Mouse (Mus musculus) heart, adult 9 months (tissue): Measurements from ENCODE around the gene Rpl9-ps6.

Experiments
- DNase-seq, 2 experiments: peaks; one replicate each; pipeline ENCODE4 v3.0.0; 2022; ENCODE audit warnings: low spot score in 2 of 2

Rpl9-ps6 gene

DNA sequence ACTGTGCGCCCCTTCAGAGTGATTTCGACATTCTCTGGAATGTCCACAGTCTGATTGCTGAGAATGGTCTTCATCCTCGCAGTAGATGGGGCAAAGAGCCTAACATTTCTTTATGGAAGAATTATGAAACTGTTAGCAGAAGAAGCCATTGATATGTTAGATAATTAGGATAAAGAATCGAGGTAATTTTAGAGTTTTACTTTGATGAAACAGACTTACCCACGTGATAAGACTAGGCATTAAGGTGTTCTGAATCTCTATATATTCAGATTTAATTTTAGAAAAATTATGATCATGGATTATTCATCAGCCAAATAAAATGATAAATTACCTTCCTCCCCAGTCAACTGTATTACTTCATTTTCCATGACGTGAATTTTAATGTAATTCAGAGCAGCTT lies at the start of gene Rpl9-ps6:
Gene Rpl9-ps6, minus strand, starts transcription at position 101 of the 400 bp plus-strand sequence.
- no peak for DNase-seq

DNA sequence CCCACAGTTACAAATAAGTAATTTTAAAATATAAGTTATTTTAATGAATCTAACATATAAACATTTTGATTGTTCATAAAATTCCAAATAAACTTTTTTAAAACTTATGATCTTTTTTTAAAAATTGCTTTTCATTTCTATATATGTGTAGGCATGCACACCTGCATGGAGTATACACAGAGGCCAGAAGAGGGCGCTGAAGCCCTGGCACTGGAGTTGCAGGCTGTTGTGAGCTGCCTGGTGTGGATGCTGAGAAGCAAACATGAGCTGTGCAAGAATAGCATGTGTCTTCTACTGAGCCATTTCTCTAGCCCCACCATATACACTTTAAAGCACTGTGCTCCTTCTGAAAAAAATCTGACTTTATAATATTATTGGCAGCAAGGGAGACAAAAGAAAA lies 46.1 kb upstream of the Rpl9-ps6 start:
- DNase-seq = no peak

DNA sequence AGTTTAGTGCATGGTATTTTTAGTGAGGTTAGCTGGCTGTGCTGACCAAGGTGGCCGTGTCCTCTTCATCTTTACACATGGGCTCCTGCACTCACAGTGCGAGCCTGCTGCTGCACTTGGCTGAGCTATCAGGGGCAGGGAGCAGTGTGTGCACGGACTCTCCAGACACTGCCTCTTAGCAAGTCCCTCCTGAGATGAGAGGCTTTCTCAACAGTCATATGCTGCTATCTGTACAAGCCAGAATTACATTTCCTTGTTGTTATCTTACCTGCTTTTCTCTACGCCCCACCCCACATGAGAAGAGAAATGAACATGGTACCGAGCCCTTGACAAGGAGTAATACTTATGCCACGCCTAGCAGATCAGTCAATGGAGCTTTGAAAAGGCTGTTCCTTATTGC lies 44.6 kb upstream of the Rpl9-ps6 start:
- no peak for DNase-seq

DNA sequence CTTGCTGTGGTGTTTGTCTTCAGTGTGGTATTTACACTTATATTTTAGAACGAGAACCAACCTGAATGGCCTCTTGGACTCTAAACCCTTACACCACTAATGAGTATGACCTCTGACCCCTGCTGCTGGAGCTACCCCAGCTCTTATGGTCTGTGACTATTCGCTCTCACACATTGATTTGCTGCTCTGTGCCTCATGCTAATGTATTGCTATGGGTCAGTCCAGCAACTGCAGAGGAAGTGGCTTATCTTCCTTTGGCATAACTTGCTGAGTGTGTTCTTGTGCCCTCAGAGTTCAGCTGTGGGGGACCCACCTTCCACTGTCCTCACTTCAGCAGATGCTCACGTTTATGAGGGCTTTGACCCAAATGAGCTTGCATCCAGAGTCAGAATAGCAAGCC lies 43.9 kb upstream of the Rpl9-ps6 start:
- DNase-seq = no peak

DNA sequence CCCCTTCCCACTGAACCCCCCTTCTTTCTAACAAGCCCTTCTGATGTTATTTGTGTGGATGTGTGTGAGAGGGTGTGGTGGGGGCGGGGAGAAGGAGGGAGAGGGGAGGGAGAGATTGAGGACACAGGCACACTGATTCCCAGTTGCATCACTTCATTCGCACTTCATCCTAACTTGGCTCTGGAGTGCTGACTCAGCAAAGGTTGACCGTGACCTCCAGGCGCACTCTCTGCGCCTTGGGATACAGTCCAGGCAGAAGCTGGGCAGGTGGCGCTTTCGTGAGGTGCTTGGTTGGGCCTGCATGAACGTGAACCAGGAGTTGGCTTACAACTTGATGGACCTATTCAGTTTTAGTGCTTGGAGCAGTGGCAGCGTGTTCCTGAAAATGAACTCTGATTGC lies 41.1 kb upstream of the Rpl9-ps6 start:
- DNase-seq = no peak

DNA sequence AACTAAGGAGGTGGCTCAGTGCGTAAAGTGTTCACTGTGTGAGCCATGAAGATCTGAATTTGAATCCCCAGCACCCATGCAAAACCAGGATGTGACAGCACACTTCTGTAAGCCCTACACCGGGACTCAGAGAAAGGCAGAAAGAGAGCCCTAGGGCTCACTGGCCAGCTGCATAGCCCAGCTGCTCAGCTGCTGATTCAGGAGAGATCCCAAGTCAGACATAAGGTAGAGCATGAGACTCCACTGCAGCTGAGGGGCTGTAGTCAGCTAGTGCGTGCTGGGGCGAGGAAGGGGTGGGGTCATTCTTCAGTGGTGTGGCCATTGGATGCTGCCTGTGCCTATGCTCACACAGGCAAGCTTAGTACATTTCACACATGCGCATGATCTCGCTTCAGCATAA lies 40.7 kb upstream of the Rpl9-ps6 start:
- no peak for DNase-seq

DNA sequence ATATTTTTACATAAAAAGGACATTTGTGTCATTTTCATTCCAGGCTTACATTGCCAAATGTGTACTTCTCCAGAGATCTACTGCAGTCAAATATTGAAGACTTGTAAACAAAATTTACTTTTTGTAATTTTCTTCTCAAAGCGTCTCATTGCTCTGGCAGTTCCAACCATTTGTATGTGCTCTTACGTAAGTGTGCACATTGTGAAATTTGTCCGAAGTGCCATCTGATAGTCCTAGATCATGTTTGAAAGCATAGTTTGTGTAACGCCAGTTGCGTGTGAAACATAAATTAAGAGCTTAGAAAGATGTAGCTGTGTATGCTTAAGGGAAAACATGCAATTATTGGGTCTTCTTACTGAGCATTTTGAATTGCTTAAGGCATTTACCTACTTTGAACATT lies 40.1 kb upstream of the Rpl9-ps6 start:
- DNase-seq = no peak

DNA sequence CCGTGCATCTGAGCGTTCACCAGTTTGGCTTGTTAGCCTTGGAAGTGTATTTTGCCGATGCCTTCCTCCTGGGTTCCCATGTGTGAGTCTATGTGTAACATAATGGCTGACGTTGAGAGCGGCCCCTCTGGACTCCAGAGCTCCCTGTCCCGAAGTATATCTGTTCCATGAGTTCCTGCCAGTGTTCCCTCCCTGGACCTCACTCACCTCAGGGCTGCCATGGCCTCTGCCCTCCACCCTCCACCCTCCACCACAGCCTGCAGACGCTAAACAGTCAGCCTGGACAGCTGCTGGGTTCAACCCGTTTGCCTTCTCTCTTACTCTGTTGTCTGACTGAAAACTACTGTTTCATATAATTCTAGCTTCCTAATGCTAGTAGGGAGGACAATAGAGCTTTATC lies 39.7 kb upstream of the Rpl9-ps6 start:
- no peak for DNase-seq

DNA sequence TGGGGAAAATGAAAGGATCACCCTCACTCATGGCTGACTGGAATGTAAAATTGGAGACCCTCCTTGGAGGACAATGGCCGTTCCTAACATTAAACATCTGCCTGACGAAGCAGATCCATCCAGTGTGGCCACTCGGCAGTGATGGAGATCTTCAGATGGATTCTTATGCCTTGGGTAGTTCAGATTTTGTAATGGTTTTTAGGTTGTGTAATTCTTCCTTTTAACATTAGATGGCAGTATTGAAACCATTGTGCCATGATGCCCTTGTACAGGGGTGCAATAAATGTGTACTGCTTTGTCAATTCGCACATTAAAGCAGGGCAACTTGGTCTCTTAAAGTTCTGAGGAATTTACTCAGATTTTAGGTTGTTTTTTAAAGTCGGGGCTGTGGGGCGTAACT lies 35.0 kb upstream of the Rpl9-ps6 start:
- no peak for DNase-seq

DNA sequence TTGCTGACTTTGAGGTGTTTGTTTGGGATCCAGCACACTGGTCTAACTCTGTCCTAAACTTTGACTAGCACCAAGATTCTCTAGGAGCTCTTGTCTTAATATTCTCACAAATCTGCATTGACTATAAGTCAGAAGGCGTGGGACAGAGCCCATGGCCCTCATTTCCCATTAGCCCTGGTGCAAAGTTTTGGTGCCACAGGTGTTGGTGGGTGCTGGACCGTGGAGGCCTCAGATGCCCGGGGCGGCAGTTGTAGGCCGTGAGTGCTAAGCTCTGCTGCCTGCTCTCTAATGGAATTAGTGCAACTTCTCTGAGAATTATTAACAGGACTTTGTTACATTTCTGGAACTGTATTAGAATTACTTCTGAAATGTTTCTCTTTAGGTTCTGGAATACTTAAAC lies 31.6 kb upstream of the Rpl9-ps6 start:
- no peak for DNase-seq

DNA sequence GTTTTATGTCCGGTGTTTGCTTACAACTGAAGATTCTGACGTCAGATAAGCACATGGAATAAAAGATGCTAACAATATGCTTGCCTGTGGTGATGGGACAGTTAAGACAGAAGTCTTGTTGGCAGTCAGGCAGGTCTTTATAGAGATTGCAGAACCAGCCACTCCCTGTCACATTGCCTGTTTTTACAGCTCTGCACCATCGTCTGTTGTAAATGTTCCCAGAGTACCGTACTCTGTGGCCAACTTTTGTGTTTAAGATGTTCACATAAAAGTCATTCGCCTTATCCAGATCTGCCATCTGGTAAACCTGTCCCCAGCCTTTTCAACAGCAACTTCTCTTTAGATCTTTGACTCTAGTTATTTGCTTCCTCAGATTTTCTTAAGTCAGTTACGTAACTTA lies 31.0 kb upstream of the Rpl9-ps6 start:
- no peak for DNase-seq

DNA sequence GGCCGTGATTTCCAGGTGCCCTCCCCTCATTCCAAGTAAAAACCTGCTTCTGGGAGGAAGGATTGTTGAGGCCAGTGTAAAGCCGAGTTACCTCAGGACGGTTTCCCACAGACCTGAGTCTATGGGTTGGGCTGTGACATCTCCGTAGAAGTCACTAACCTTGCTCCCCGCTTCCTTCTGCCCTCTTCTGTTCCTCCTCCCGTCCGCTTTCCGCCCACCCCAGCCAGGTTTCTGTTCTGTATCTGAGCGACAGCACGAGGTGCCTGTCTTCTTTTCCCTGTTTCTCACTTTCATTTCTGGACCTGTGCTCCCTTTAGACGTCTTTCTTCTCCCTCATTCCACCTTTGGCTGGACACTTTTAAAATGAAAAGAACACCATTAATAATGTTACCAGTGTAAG lies 28.7 kb upstream of the Rpl9-ps6 start:
- DNase-seq = no peak

DNA sequence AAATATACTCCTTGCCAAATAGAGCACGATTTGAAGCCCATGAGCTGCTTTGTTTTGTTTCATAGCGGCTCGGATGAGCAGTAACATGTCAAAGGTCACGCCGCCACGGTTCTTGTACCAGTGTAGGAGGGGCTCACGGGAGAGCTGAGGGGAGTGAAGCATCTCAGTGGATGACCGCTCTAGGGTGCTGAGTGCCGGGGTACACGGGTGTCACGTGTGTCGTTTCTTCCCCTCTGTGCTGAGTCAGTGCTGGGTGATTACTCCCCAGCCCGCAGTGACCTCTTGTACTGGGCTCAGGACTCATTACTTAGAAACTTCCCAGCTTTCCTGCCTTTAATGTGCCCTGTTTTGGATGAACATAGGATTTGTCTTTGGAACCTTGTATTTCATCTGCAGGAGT lies 28.2 kb upstream of the Rpl9-ps6 start:
- no peak for DNase-seq

DNA sequence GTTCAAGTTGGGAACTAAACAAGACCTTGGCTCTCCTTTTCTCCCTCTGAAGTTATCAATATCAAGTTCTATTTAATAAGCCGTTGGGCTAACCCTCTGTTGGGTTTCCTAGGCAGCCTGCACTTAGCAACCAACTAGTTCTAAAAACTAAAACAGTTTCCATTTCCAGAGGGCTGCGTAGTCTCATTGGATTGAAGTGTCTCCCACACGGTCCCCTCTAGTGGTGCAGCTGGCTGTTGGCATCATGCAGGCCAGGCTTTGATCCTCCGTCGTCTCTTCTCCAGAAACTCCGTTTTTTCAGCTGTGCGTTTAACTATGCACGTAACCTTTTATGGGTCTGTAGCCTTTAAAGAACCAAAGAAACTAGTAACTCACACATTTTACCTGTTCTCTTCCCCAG lies 27.1 kb upstream of the Rpl9-ps6 start:
- DNase-seq = no peak

DNA sequence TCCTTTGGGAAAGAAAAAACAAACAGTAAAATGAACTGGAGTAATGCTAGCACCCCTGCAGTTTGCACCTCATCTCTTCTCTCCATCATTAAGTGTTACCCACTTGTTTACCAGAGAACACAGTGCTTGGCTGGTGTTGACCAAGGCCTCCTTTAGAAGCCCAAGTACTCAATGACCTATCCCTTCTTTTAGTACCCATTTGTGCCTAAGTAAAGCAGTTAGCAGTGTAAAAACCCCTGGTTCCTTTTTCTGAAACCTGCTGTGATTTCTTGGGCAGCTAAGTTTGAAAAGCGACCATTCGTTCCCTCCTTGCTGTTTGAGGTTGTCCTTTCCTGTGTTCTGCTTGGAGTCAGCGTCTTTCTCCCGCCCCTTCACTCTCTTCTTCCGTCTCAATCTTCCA lies 26.6 kb upstream of the Rpl9-ps6 start:
- no peak for DNase-seq

DNA sequence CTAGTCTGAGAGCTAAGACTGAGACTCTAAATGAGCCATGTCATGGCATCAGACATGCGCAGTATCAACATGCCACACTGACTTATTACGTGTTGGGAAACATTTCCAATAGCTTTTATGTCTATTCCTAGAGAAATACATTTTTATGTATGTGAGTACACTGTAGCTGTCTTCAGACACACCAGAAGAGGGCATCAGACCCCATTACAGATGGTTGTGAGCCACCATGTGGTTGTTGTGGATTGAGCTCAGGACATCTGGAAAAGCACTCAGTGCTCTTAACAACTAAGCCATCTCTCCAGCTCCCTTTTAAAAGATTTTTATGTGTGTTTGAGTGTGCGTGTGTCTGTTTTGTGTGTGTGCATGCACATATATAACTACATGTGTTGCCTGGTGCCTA lies 26.0 kb upstream of the Rpl9-ps6 start:
- no peak for DNase-seq

DNA sequence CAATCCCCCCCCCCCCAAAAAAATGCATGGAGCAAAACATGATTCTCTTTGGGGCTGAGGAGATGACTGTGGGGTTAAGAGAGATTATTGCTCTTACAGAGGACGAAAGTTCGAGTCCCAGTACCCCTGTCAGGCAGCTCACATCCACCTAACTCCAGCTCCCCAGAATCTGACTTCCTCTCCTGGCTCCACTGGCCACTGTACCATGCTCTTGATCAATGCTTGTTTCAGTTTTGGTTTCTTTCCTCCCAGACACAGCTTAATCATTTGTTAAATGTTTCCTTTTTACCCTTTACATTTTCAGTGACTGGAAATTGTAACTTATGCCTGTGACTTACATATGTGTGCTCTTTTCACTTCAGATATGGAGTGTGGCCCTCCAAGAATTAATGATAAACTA lies 24.6 kb upstream of the Rpl9-ps6 start:
- no peak for DNase-seq

DNA sequence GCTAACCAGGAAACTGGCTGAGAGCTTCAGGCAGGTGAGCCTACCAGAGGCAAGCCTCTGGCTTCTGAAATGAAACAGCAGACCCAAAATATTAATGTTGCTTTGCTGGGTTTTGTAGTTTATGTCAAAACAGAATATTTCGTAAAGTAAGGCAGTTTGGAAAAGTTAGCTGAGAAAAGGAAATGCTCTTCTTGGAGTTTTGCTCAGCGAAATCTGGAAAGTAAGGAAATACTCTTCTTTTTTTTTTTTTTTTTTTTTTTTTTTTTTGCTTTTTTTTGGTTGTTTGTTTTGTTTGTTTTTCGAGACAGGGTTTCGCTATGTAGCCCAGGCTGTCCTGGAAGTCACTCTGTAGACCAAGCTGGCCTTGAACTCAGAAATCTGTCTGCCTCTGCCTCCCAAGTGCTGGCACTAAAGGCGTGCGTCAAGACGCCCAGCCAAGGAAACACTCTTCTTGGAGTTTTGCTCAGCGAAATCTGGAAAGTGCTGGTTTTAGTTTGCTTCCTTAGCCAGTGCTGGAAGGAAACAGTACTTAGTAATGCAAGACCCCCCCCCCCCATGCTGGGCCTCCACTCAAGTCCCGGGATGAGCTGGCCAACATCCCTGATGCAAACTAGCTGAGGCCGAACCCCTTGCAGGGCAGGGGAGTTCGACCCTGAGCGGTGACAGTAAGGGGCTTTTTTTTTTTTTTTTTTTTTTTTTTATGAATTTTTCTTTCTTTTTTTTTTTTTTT lies 23.0 kb upstream of the Rpl9-ps6 start:
- DNase-seq = no peak

DNA sequence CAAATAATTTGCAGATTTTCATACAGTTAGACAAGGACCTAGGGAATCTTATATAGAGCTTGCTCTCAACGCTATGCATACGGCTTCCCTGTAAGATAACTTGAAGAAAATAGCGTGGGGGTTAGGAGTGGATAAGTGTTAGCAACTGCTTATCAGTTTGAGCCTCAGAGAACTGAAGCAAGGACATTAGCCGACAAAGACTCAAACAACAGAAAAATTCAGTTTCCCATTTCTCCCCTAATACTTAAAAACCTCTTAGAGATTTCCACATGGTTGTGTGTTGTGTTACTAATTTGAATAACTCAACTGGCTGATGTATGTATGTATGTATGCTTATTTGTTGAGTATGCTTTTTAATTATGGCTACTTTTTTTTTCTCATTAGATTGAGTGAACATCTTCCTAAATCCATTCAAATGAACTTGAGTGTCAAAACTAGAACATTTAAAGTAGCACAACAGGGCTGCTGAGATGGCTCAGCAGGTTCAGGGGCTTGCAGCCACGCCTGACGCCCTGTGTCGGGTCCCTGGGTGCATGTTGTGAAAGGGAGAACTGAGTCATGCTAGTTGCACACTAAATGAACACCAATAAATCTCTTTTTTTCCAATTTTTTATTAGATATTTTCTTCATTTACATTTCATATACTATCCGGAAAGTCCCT lies 21.3 kb upstream of the Rpl9-ps6 start:
- DNase-seq = no peak

DNA sequence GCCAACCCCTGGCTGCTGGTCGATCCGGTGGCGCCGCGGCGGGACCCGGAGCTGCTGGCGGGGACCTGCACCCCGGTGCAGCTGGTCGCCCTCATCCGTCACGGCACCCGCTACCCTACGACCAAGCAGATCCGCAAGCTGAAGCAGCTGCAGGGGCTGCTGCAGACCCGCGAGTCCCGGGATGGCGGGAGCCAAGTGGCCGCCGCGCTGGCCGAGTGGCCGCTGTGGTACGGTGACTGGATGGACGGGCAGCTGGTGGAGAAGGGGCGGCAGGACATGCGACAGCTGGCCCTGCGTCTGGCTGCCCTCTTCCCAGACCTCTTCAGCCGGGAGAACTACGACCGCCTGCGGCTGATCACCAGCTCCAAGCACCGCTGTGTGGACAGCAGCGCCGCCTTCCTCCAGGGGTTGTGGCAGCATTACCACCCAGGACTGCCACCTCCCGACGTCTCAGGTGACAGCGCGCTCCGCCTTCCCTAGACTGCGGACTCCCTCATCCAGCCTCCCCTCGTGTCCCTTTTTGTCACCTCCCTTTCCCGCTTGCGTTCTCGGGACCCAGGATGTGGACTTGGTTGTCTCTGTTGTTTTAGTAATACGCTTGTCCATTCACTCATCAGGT lies 19.8 kb upstream of the Rpl9-ps6 start:
- DNase-seq = peak; percentile 56 to 57

DNA sequence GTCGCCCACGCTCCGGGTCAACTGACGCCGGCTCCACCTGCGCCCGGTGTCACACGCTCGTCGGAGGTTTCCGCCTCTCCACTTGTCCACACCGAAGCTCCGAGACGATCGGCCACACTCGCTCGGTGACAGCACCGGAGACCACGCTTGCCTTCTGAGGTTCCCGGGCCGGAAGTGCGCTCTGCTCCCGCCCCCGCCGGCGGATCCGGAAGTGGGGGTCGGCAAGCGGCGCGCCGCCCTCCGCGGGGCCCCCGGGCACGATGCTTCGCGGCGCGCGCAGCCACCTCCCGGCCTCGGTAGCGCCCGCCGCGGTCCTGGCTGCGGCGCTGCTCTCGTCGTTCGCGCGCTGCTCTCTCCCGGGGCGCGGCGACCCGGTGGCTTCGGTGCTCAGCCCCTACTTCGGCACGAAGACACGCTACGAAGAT lies 19.3 kb upstream of the Rpl9-ps6 start, which contains the start of gene Minpp1:
Gene Minpp1, plus strand, starts transcription at position 89 of the 425 bp plus-strand sequence.
- peak; percentile 75 to 80 for DNase-seq

DNA sequence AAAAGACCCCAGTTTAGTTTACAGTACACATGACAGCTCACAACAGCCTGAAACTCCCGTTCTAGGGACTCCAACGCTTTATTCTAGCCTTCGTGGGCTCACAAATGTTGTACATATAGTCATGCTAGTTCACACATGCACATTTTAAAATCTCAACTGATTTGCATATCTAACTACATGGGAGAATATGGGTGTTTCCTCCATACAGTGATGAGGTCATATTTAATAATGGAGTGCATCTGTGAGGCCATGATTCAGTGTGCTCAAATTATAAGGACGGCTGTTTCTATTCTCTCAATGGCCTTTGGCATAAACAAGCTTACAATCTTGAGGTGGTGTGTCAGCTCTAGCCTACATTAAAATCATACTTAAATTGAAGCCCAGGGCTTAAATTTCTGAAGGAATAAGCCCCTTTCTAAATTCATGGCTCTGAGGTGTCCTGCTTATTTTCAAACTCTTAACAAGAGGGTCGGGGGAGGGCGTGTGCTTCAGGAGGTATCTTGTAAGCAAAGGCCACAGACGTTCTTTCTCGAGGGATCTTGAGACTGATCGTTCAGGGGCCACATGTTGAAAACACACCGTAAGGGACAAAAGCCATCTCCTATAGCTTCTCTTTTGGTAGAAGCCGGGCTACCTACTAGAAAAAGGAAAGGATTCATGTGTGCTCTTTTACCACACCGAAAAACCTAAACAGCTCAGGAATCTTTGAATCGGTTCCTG lies 18.7 kb upstream of the Rpl9-ps6 start:
- no peak for DNase-seq
